Mouse (Mus musculus) liver, postnatal 0 days (tissue): Measurements from ENCODE around the gene Cnih2. TPM values are rescaled to one million over a fixed set of nuclear protein-coding genes. Genes with fewer than 3 reads are reported as not detected.

Experiments
- ATAC-seq: fragments of 200-750 bp; cut with Nextera tagmentation; 2 replicates; pipeline ENCODE4 v1.8.0; 2017; ENCODE audit warnings: mild to moderate bottlenecking, moderate library complexity
- DNase-seq: peaks from one replicate; pipeline ENCODE4 v3.0.0-alpha.2; 2016
- H3K27ac ChIP-seq: fragments of 300-500 bp; sonication (generic); 2 replicates; pipeline ENCODE4 v1.5.1; 2014; ENCODE audit warnings: antibody characterized with exemption, moderate library complexity, mild to moderate bottlenecking, low read depth
- H3K27me3 ChIP-seq: fragments of 300-500 bp; sonication (generic); 2 replicates; pipeline ENCODE4 v1.6.1; 2014; ENCODE audit warnings: low read length, control low read depth, mixed read lengths; ENCODE audit not compliant: insufficient read depth
- H3K36me3 ChIP-seq: fragments of 300-500 bp; sonication (generic); replicated peaks from 2 replicates; pipeline ENCODE4 v1.6.1; 2014; ENCODE audit warnings: mild to moderate bottlenecking, control low read depth, low read length, moderate library complexity, mixed read lengths; ENCODE audit not compliant: insufficient read depth
- H3K4me1 ChIP-seq: fragments of 300-500 bp; sonication (generic); 2 replicates; pipeline ENCODE4 v1.6.1; 2014; ENCODE audit warnings: antibody characterized with exemption, mild to moderate bottlenecking, control low read depth; ENCODE audit not compliant: insufficient read depth
- H3K4me2 ChIP-seq: fragments of 300-500 bp; sonication (generic); 2 replicates; pipeline ENCODE4 v1.6.1; 2014; ENCODE audit warnings: low read depth, mild to moderate bottlenecking, low read length, moderate library complexity, mixed read lengths
- H3K4me3 ChIP-seq: fragments of 300-500 bp; sonication (generic); 2 replicates; pipeline ENCODE4 v1.5.1; 2014; ENCODE audit warnings: low read depth, low read length
- H3K9ac ChIP-seq: fragments of 300-500 bp; sonication (generic); replicated peaks from 2 replicates; pipeline ENCODE4 v1.6.1; 2014; ENCODE audit warnings: mild to moderate bottlenecking, moderate library complexity
- H3K9me3 ChIP-seq: fragments of 300-500 bp; sonication (generic); 2 replicates; pipeline ENCODE4 v1.6.1; 2016; ENCODE audit warnings: mild to moderate bottlenecking, control low read depth, low read length, mixed read lengths
- CTCF ChIP-seq: sonication (generic); IDR thresholded peaks from 2 replicates; pipeline ENCODE4 v1.5.1; 2016; ENCODE audit warnings: antibody characterized with exemption, low read depth
- EP300 ChIP-seq: IDR thresholded peaks from 2 replicates; pipeline ENCODE4 v1.6.1; 2016; ENCODE audit warnings: antibody characterized with exemption, low read depth, mild to moderate bottlenecking
- WGBS: fragments of 180-500 bp; shearing (Covaris S2); extraction: QIAGEN DNeasy Blood & Tissue Kit; methylation state at CpG from one replicate; pipeline ENCODE4 v1.1.7; 2014; ENCODE audit not compliant: insufficient replicate concordance; 5-methylcytosine and 5-hydroxymethylcytosine counted together
- polyA plus RNA-seq: library from polyadenylated mRNA; unstranded; fragments of >200 nt; fragmentation: Nextera tagmentation; extraction: Ambion mirVana; gene quantifications from 2 replicates; pipeline ENCODE4 v1.2.1, GENCODE M21; 2015

Gene Cnih2
- polyA plus RNA-seq, 1 experiment from 2014 or later = 0.18 TPM

- Histone ChIP-seq H3K9me3 (no peaks in the 10 kb centered on the region), H3K9ac (no peak within 1 kb of the TSS; the same call in 1 of the 2 replicates), H3K27me3 (peaks cover 28% of the 10 kb centered on the region), H3K4me1 (peaks cover 3% of the 10 kb centered on the region; the same call in 1 of the 2 replicates), H3K4me2 (peak within 1 kb of the TSS; percentile 39), H3K4me3 (0 out of 2 replicates have a peak within 1 kb of the TSS, but pooled peaks have one; percentile 11), H3K27ac (no peak within 1 kb of the TSS), H3K36me3 (peaks cover 29% of the 10 kb centered on the region)
- TF ChIP-seq CTCF (peak; percentile 58), EP300 (no peak)
- 26% methylated on average over 13 of the region's 14 CpGs for WGBS
- ATAC-seq (peak; percentile 35; the same call in 1 of the 2 replicates), DNase-seq (peak; percentile 50)
These were observed 48.0 kb downstream of the Cnih2 start, which contains the start of gene Rin1 for GRCm38 (mm10) chr19:5050047-5050905. Gene Rin1, plus strand, starts transcription at chr19:5050481.

- DNase-seq (no peak), ATAC-seq (no peak)
- Histone ChIP-seq H3K9ac (no peak overlapping the region), H3K4me1 (peaks cover 3% of the 10 kb centered on the region; the same call in 1 of the 2 replicates), H3K4me2 (no peak overlapping the region), H3K9me3 (no peaks in the 10 kb centered on the region), H3K27me3 (peaks cover 27% of the 10 kb centered on the region), H3K36me3 (peaks cover 29% of the 10 kb centered on the region), H3K27ac (no peak overlapping the region), H3K4me3 (no peak overlapping the region)
- TF ChIP-seq CTCF (no peak), EP300 (no peak)
- WGBS = 74% methylated on average over 6 of the region's 6 CpGs
These were observed 49.0 kb downstream of the Cnih2 start for GRCm38 (mm10) chr19:5049325-5049724.

DNA sequence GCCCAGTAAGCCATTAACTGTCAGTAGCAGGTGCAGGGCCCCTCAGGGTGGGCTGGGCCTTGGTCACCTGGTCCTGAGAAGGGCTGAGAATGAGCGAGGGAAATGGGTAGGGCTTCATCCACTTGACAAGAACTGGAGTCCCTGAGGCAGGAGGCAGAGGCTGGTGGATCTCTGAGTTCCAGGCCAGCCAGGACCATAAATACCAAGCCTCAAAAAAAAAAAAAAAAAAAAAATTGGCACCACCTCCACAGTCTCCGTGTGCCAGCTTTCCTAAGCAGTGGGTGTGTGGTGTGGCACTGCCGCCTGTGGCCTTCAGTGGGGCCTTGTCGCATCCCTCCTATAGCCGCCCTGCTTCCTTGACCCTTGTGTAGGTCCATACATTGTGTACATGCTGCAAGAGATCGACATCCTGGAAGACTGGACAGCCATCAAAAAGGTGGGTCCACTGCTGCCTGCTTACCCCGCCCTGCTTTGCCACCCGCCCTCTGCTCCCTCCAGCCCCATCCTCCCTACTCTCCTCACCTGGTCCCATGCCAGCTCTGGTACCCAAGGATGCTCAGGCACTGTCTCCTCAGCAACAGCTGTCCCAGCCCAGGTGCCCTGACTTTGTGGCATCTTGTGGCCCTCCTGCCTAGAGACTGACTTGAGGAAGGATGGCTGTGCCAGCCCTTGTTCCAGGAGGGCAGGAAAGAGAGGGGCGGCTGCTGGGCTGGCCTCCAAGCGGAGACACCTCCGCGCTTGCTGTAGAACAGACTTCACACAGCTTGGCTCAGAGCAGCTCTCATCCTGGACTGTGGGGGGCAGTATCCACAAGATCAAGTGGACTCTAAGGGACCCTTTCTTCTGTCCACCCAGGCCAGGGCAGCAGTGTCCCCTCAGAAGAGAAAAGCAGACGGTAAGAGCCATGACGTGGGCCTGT, 49.9 kb downstream of the Cnih2 start:
- H3K4me2 ChIP-seq = no peak overlapping the region
- peaks cover 3% of the 10 kb centered on the region; the same call in 1 of the 2 replicates for H3K4me1 ChIP-seq
- H3K36me3 ChIP-seq = peaks cover 32% of the 10 kb centered on the region
- TF ChIP-seq EP300 (no peak), CTCF (no peak)
- no peak overlapping the region for H3K27ac ChIP-seq
- ATAC-seq (no peak), DNase-seq (no peak)
- H3K4me3 ChIP-seq = no peak overlapping the region
- WGBS = 80% methylated on average over 14 of the region's 14 CpGs
- peaks cover 24% of the 10 kb centered on the region for H3K27me3 ChIP-seq
- no peak overlapping the region for H3K9ac ChIP-seq
- no peaks in the 10 kb centered on the region for H3K9me3 ChIP-seq

DNA sequence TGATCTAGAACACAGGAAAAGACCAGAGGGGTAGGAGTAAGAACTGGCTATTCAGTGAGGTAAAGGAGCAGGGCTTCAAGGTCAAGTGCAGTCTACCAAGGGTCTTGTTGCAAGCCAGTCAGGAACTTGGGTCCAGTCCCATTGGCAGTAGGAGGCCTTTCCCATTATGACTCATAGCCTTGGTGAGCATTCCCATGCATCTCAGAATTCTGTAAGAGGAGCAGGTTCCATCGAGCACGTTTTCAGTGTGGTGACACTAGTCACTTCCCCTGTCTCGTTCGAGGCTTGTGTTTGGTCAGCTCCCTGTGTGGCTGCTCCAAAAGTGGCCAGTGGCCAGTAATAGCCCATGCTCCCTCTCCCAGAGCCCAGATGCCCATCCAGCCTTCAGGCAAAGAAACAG, 52.8 kb downstream of the Cnih2 start:
- TF ChIP-seq EP300 (no peak), CTCF (no peak)
- no peak for ATAC-seq
- H3K9me3 ChIP-seq = no peaks in the 10 kb centered on the region

More for the DNA sequence above, 52.8 kb downstream of the Cnih2 start:
- 81% methylated on average over 4 of the region's 4 CpGs for WGBS
- H3K4me2 ChIP-seq = no peak overlapping the region
- H3K4me1 ChIP-seq = peaks cover 12% of the 10 kb centered on the region
- H3K4me3 ChIP-seq = no peak overlapping the region
- H3K27ac ChIP-seq = no peak overlapping the region
- H3K9ac ChIP-seq = no peak overlapping the region
- peaks cover 2% of the 10 kb centered on the region for H3K27me3 ChIP-seq
- H3K36me3 ChIP-seq = peaks cover 32% of the 10 kb centered on the region
- DNase-seq = no peak

Other genes starting within 250 kb of the Cnih2 start
- gene Ctsf, start 243.4 kb downstream of the Cnih2 start, polyA plus RNA-seq = 49.4 and 54.4 TPM in 2 replicates
- gene Actn3, start 220.6 kb downstream of the Cnih2 start, polyA plus RNA-seq = 0.20 and 5.1 TPM in 2 replicates
- gene Zdhhc24, start 219.9 kb downstream of the Cnih2 start, polyA plus RNA-seq = 4.3 and 5.4 TPM in 2 replicates
- 0.46 and 0.66 TPM in 2 replicates for gene Bbs1, start 191.9 kb downstream of the Cnih2 start, polyA plus RNA-seq
- gene Dpp3, start 170.2 kb downstream of the Cnih2 start, polyA plus RNA-seq = 28.9 and 30.6 TPM in 2 replicates
- 0.26 and 0.28 TPM in 2 replicates for gene Peli3, start 155.4 kb downstream of the Cnih2 start, polyA plus RNA-seq
- gene Mrpl11, start 136.4 kb downstream of the Cnih2 start, polyA plus RNA-seq = 45.4 and 48.9 TPM in 2 replicates
- gene Npas4, start 108.2 kb downstream of the Cnih2 start, polyA plus RNA-seq = not detected in 2 replicates
- gene Slc29a2, start 74.7 kb downstream of the Cnih2 start, polyA plus RNA-seq = 0.87 and 1.0 TPM in 2 replicates
- 11.7 and 12.4 TPM in 2 replicates for gene B4gat1, start 59.7 kb downstream of the Cnih2 start, polyA plus RNA-seq
- 0.19 and 0.31 TPM in 2 replicates for gene AC124502.3, start 59.6 kb downstream of the Cnih2 start, polyA plus RNA-seq
- gene Brms1, start 57.2 kb downstream of the Cnih2 start, polyA plus RNA-seq = 20.7 and 22.6 TPM in 2 replicates
- 0.21 and 0.36 TPM in 2 replicates for gene Rin1, start 48.0 kb downstream of the Cnih2 start, polyA plus RNA-seq
- 2.0 and 2.4 TPM in 2 replicates for gene Cd248, start 30.4 kb downstream of the Cnih2 start, polyA plus RNA-seq
- gene Tmem151a, start 13.0 kb downstream of the Cnih2 start, polyA plus RNA-seq = 0.79 and 0.96 TPM in 2 replicates
- gene Yif1a, start 10.0 kb downstream of the Cnih2 start, polyA plus RNA-seq = 84.0 and 87.5 TPM in 2 replicates
- gene Rab1b, start 8.6 kb upstream of the Cnih2 start, polyA plus RNA-seq = 86.0 and 90.6 TPM in 2 replicates
- 1.3 and 1.5 TPM in 2 replicates for gene Klc2, start 20.0 kb upstream of the Cnih2 start, polyA plus RNA-seq
- gene Pacs1, start 174.6 kb upstream of the Cnih2 start, polyA plus RNA-seq = 2.6 and 3.3 TPM in 2 replicates
- 80.7 and 93.7 TPM in 2 replicates for gene Sf3b2, start 196.9 kb upstream of the Cnih2 start, polyA plus RNA-seq
- not detected in 2 replicates for gene Gal3st3, start 199.8 kb upstream of the Cnih2 start, polyA plus RNA-seq
- gene Catsper1, start 237.2 kb upstream of the Cnih2 start, polyA plus RNA-seq = not detected in 2 replicates